Mouse (Mus musculus) MEL (cell line): ENCODE results near the gene Cactin. TPM values are rescaled to one million over a fixed set of nuclear protein-coding genes. Genes with fewer than 3 reads are reported as not detected.

ENCODE experiments used
- DNase-seq: peaks from one replicate; pipeline ENCODE4 v3.0.0; 2011; ENCODE audit warnings: low read depth, low spot score
- H3K27ac ChIP-seq: 2 replicates; pipeline ENCODE4 v1.5.1; 2012; ENCODE audit warnings: low read depth, mild to moderate bottlenecking, control low read depth, low read length, moderate library complexity; ENCODE audit not compliant: control insufficient read depth
- H3K27me3 ChIP-seq, 2 experiments: fragments of 150-350 bp in 1 of 2; sonication (generic) in 1 of 2; 2 replicates each; pipeline ENCODE4 v1.6.1; 2012; ENCODE audit warnings: low read length in 2 of 2, mild to moderate bottlenecking in 2 of 2, improper control_type of control experiment in 1 of 2, moderate library complexity in 1 of 2; ENCODE audit not compliant: insufficient read depth in 2 of 2, control insufficient read depth in 1 of 2
- H3K36me3 ChIP-seq, 2 experiments: 2 replicates each; pipeline ENCODE4 v1.6.1; 2012 to 2014; ENCODE audit warnings: low read length in 2 of 2, improper control_type of control experiment in 1 of 2, inconsistent platforms in 1 of 2, mild to moderate bottlenecking in 1 of 2; ENCODE audit not compliant: insufficient read depth in 2 of 2, control insufficient read depth in 1 of 2
- H3K4me1 ChIP-seq, 2 experiments: fragments of 150-350 bp in 1 of 2; sonication (generic) in 1 of 2; 2 replicates each; pipeline ENCODE4 v1.6.1; 2012; ENCODE audit warnings: low read length in 2 of 2, improper control_type of control experiment in 1 of 2, mild to moderate bottlenecking in 1 of 2; ENCODE audit not compliant: insufficient read depth in 2 of 2, control insufficient read depth in 1 of 2
- H3K4me3 ChIP-seq, 2 experiments: fragments of 150-350 bp in 1 of 2; sonication (generic) in 1 of 2; 2 replicates each; pipeline ENCODE4 v1.5.1; 2012; ENCODE audit warnings: low read depth in 2 of 2, low read length in 2 of 2, mild to moderate bottlenecking in 2 of 2, moderate library complexity in 2 of 2, control low read depth in 1 of 2, improper control_type of control experiment in 1 of 2; ENCODE audit not compliant: control insufficient read depth in 1 of 2, insufficient read depth in 1 of 2
- H3K79me2 ChIP-seq: 2 replicates; pipeline ENCODE4 v1.6.1; 2012; ENCODE audit warnings: mild to moderate bottlenecking, low read length, moderate library complexity; ENCODE audit not compliant: control insufficient read depth, poor library complexity, insufficient read depth
- H3K9ac ChIP-seq: 2 replicates; pipeline ENCODE4 v1.6.1; 2012; ENCODE audit warnings: low read depth, mild to moderate bottlenecking, control low read depth, low read length, moderate library complexity; ENCODE audit not compliant: control insufficient read depth, poor library complexity, severe bottlenecking
- H3K9me3 ChIP-seq: fragments of 150-350 bp; sonication (generic); replicated peaks from 2 replicates; pipeline ENCODE4 v1.6.1; 2012; ENCODE audit warnings: mild to moderate bottlenecking, low read length, improper control_type of control experiment, moderate library complexity; ENCODE audit not compliant: insufficient read depth
- CTCF ChIP-seq, 3 experiments: IDR thresholded peaks in 2 of 3; conservative IDR thresholded peaks in 1 of 3; 2 replicates each; pipeline ENCODE4 v1.5.1; 2011 to 2012; ENCODE audit warnings: low read length in 3 of 3, low read depth in 2 of 3, mild to moderate bottlenecking in 2 of 3, improper control_type of control experiment in 1 of 3, inconsistent platforms in 1 of 3, mixed read lengths in 1 of 3, moderate library complexity in 1 of 3; ENCODE audit not compliant: control insufficient read depth in 1 of 3, insufficient read depth in 1 of 3, poor library complexity in 1 of 3, severe bottlenecking in 1 of 3
- ELF1 ChIP-seq: IDR thresholded peaks from 2 replicates; pipeline ENCODE4 v1.6.1; 2014; ENCODE audit warnings: low read depth, mild to moderate bottlenecking, inconsistent platforms, low read length, improper control_type of control experiment, moderate library complexity
- GABPA ChIP-seq: IDR thresholded peaks from 2 replicates; pipeline ENCODE4 v1.6.1; 2012; ENCODE audit warnings: low read depth, mild to moderate bottlenecking, inconsistent platforms, low read length, improper control_type of control experiment, moderate library complexity
- HCFC1 ChIP-seq: IDR thresholded peaks from 2 replicates; pipeline ENCODE4 v1.6.1; 2012; ENCODE audit warnings: low read depth, mild to moderate bottlenecking, inconsistent platforms, low read length, improper control_type of control experiment, moderate library complexity
- KAT2A ChIP-seq: conservative IDR thresholded peaks from 2 replicates; pipeline ENCODE4 v1.6.1; 2012; ENCODE audit warnings: low read depth, low read length, improper control_type of control experiment, inconsistent platforms
- MAFK ChIP-seq: IDR thresholded peaks from 2 replicates; pipeline ENCODE4 v1.6.1; 2011; ENCODE audit warnings: low read depth, mild to moderate bottlenecking, low read length, improper control_type of control experiment, borderline replicate concordance
- MXI1 ChIP-seq: IDR thresholded peaks from 2 replicates; pipeline ENCODE4 v1.6.1; 2011; ENCODE audit warnings: mild to moderate bottlenecking, low read depth, low read length, improper control_type of control experiment
- NELFE ChIP-seq: IDR thresholded peaks from 2 replicates; pipeline ENCODE4 v1.6.1; 2011; ENCODE audit warnings: low read depth, low read length, improper control_type of control experiment
- NRF1 ChIP-seq: IDR thresholded peaks from 2 replicates; pipeline ENCODE4 v1.6.1; 2014; ENCODE audit warnings: low read depth, mild to moderate bottlenecking, inconsistent platforms, low read length, improper control_type of control experiment, moderate library complexity; ENCODE audit not compliant: poor library complexity, insufficient read depth, severe bottlenecking
- POLR2A ChIP-seq, 2 experiments: IDR thresholded peaks; 2 replicates each; pipeline ENCODE4 v1.6.1; 2011 to 2012; ENCODE audit warnings: low read length in 2 of 2, mild to moderate bottlenecking in 2 of 2, control low read depth in 1 of 2, improper control_type of control experiment in 1 of 2, low read depth in 1 of 2, moderate library complexity in 1 of 2; ENCODE audit not compliant: control insufficient read depth in 1 of 2, insufficient read depth in 1 of 2, poor library complexity in 1 of 2
- RAD21 ChIP-seq: IDR thresholded peaks from 2 replicates; pipeline ENCODE4 v1.6.1; 2011; ENCODE audit warnings: mild to moderate bottlenecking, low read depth, low read length, improper control_type of control experiment
- SIN3A ChIP-seq: IDR thresholded peaks from 2 replicates; pipeline ENCODE4 v1.6.1; 2012; ENCODE audit warnings: low read length, improper control_type of control experiment, inconsistent platforms
- SMC3 ChIP-seq: IDR thresholded peaks from 2 replicates; pipeline ENCODE4 v1.6.1; 2011; ENCODE audit warnings: low read depth, low read length, improper control_type of control experiment
- TAL1 ChIP-seq: IDR thresholded peaks from 2 replicates; pipeline ENCODE4 v1.6.1; 2012; ENCODE audit warnings: mild to moderate bottlenecking, inconsistent platforms, low read length, moderate library complexity, mixed read lengths
- TBP ChIP-seq: IDR thresholded peaks from 2 replicates; pipeline ENCODE4 v1.8.0; 2011; ENCODE audit warnings: low read depth, low read length, improper control_type of control experiment
- TCF12 ChIP-seq: IDR thresholded peaks from 2 replicates; pipeline ENCODE4 v1.6.1; 2014; ENCODE audit warnings: low read depth, mild to moderate bottlenecking, inconsistent platforms, low read length, improper control_type of control experiment, moderate library complexity
- UBTF ChIP-seq: IDR thresholded peaks from 2 replicates; pipeline ENCODE4 v1.6.1; 2012; ENCODE audit warnings: low read depth, mild to moderate bottlenecking, inconsistent platforms, low read length, improper control_type of control experiment, moderate library complexity, borderline replicate concordance; ENCODE audit not compliant: insufficient read depth
- USF1 ChIP-seq: IDR thresholded peaks from 2 replicates; pipeline ENCODE4 v1.6.1; 2014; ENCODE audit warnings: low read depth, mild to moderate bottlenecking, inconsistent platforms, low read length, improper control_type of control experiment, moderate library complexity
- ZKSCAN1 ChIP-seq: IDR thresholded peaks from 2 replicates; pipeline ENCODE4 v1.6.1; 2012; ENCODE audit warnings: low read depth, mild to moderate bottlenecking, inconsistent platforms, low read length, improper control_type of control experiment, moderate library complexity
- polyA plus RNA-seq, 2 experiments: library from polyadenylated mRNA; stranded (reverse) in 1 of 2; unstranded in 1 of 2; fragments of >175 nt in 1 of 2; fragments of >200 nt in 1 of 2; gene quantifications; 2 replicates each; pipeline versions ENCODE4 v1.2.1 to v1.2.4; 2012; ENCODE audit warnings: low replicate concordance in 2 of 2, low read depth in 1 of 2; ENCODE audit not compliant: insufficient read length in 2 of 2, insufficient read depth in 1 of 2, missing spikeins in 1 of 2
- total RNA-seq: library from RNA; depleted of rRNA; stranded (reverse); fragments of 300-350 nt; gene quantifications from 2 replicates; pipeline ENCODE4 v1.2.3, GENCODE M21; 2012

The Cactin gene
- total and polyA plus RNA-seq, 3 experiments, result 47.6 to 66.8 TPM; not detected in 1

DNA sequence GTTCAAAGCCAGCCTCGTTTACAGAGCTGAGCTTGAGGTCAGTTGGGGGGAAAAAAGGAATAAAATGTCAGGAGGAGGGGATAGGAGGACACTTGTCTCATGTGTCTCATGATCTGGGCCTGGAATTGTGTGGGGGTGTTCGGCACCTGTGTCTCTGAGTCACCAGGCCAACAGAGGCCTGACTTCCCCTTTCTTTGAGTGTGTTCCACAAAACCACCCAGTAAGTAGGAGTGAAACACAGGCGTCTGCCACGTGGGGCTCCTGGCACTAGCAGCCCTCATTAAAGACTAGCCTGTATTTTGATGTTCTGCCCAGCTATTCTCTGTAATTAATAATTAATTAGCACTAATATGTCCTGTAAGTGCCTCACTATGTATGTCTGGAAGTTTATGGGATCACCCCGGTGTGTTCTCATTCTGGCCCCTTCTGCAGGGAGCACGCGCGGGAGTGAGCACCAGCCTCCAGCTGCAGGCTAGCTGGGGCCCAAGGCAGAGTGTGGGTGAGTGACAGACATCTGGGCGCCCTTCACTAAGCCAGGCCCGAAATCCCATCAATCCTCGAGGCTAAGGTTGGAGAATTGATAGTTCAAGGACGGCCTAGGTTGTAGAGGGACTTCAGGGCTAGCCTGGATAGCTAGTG lies 35.6 kb downstream of the Cactin start (continued):
- 0 out of 2 replicates have a peak, but pooled peaks have one; percentile 26 for TF ChIP-seq ELF1
- TF ChIP-seq, all 39 proteins: peak for 20

DNA sequence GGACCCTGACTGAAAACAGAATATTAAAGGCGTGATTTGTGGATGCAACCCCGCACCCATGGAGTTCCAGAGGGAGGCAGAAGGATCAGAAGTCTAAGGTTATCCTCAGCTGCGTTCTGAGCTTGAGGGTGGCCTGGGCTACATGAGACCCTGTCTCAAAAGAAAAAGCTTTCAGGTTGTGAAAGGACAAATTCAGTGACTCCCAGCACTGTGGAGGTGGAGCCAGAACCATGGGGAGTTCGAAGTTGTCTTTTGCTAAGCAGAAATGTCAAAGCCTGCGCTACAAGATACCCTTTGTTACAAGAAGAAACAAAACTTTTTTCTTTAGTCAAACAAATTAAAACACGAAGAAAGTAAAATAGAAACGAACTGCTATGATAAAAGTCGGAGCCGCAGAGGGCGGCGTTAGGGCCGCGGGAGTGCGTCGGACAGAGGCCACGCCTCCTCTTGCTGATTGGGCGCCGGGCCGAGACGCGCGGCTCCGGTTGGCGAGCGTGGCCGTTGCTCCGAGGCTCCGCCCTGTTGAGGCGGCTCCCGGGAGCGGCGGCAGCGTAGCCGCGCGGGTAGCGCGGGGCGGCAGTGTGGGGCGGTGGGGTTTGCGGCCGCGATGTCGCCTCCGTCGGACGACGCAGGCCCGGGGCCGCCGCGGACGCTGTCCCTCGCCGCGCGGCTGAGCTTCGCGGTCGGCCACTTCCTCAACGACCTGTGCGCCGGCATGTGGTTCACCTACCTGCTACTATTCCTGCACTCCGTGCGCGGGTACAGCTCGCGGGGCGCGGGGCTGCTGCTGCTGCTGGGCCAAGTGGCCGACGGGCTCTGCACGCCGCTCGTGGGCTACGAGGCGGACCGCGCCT lies 36.3 kb downstream of the Cactin start, which contains the start of gene Mfsd12:
Mfsd12 (plus strand) TSS at position 501 of the 854 bp plus-strand sequence.
- DNase-seq, result peak; percentile 94
- Histone ChIP-seq H3K79me2 (peaks cover 27% of the 10 kb centered on the region), H3K4me1 (peaks cover 2 to 29% of the 10 kb centered on the region in 2 experiments; a peak in 3 of 4 replicates)

DNA sequence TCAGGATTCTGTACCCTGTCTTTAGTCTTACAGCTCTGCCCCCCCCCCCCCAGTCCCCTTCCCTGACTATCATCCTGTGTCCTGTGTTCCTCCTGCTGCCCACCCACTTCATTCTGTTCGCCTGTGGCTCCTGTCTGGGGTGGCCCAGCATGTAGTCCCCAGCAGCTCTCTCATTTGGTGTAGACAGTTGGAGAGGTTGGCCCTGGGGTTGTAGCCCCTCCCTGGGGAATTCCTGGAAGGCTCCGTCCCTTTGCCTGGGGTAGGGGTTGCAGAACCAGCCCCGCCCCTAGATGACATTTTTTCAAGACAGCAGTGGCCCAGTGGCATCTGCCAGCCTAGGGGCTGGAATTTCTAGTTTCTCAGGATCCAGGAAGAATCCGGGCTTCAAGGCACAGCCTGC lies 37.3 kb downstream of the Cactin start:
- H3K9ac ChIP-seq, result peak overlapping the region; percentile 71
- peaks cover 0 to 27% of the 10 kb centered on the region in 2 experiments; a peak in 3 of 4 replicates for H3K4me1 ChIP-seq
- peak overlapping the region; percentile 49 to 57 for H3K4me3 ChIP-seq
- H3K27ac ChIP-seq, result no peak overlapping the region
- H3K79me2 ChIP-seq, result peaks cover 27% of the 10 kb centered on the region
- H3K27me3 ChIP-seq, result no peaks in the 10 kb centered on the region
- no peak for DNase-seq
- no peak for TF ChIP-seq SMC3
- TF ChIP-seq RAD21, result no peak
- no peak for TF ChIP-seq MAFK
- no peak for TF ChIP-seq TBP
- TF ChIP-seq NELFE, result no peak
- no peak for TF ChIP-seq MXI1
- no peak for TF ChIP-seq TCF12
- no peak for TF ChIP-seq GABPA
- H3K9me3 ChIP-seq, result no peaks in the 10 kb centered on the region
- peaks cover 0 to 17% of the 10 kb centered on the region in 2 experiments; a peak in 3 of 4 replicates for H3K36me3 ChIP-seq

More for the DNA sequence above, 36.3 kb downstream of the Cactin start, which contains the start of gene Mfsd12:
- Histone ChIP-seq H3K9me3 (no peaks in the 10 kb centered on the region), H3K36me3 (peaks cover 0 to 20% of the 10 kb centered on the region in 2 experiments; a peak in 3 of 4 replicates), H3K27ac (peak within 1 kb of the TSS; percentile 96), H3K27me3 (no peaks in the 10 kb centered on the region), H3K4me3 (peak within 1 kb of the TSS; percentile 62 to 68), H3K9ac (peak within 1 kb of the TSS; percentile 84)
- TF ChIP-seq UBTF, result 0 out of 2 replicates have a peak, but pooled peaks have one; percentile 58
- peak; percentile 26; the same call in 1 of the 2 replicates for TF ChIP-seq NRF1
- no peak for TF ChIP-seq KAT2A
- peak; percentile 77 for TF ChIP-seq TBP
- TF ChIP-seq TCF12, result peak; percentile 72
- TF ChIP-seq POLR2A (IDR thresholded peaks at IDR 0.05; ENCODE audit: control insufficient read depth in 1 of 2, insufficient read depth in 1 of 2, low read depth in 1 of 2, low read length in 2 of 2, poor library complexity in 1 of 2), result peak; percentile 84 to 92
- peak; percentile 75 for TF ChIP-seq SIN3A
- TF ChIP-seq CTCF (IDR thresholded peaks at IDR 0.05 in 2 of 3, conservative IDR thresholded peaks at IDR 0.05 in 1 of 3; ENCODE audit: control insufficient read depth in 1 of 3, insufficient read depth in 1 of 3, low read depth in 2 of 3, low read length in 3 of 3, poor library complexity in 1 of 3, severe bottlenecking in 1 of 3), result no peak
- no peak for TF ChIP-seq TAL1
- no peak for TF ChIP-seq ZKSCAN1
- peak; percentile 71 for TF ChIP-seq HCFC1
- TF ChIP-seq USF1, result 0 out of 2 replicates have a peak, but pooled peaks have one; percentile 11
- TF ChIP-seq MXI1, result peak; percentile 56; the same call in 1 of the 2 replicates
- peak; percentile 85 for TF ChIP-seq NELFE
